17 mouse cellular contexts compared by ENCODE assay signal in genomic region chr3:100890406-100890805, GRCm38 (mm10).
"Had no signal": no experiment of that assay in that cellular context is flagged by ENCODE, and none has a peak within 500 bp of the region (broad histone marks: within the 10 kb centered on the region; RNA-seq: fewer than 3 reads in every experiment).

No protein-coding gene starts in this region.

- H3K27ac ChIP-seq: liver, embryonic 15.5 days; lung, embryonic 15.5 days; midbrain, embryonic 10.5 days; midbrain, embryonic 12.5 days; neural tube, embryonic 12.5 days; stomach, embryonic 15.5 days; stomach, postnatal 0 days had no signal

- H3K4me3 ChIP-seq: liver, embryonic 15.5 days; lung, embryonic 15.5 days; midbrain, embryonic 10.5 days; midbrain, embryonic 12.5 days; neural tube, embryonic 12.5 days; stomach, embryonic 15.5 days had no signal

- DNase-seq: liver, postnatal 0 days; lung, adult 2 months; lung, postnatal 14 days; lung, postnatal 36 days; midbrain, embryonic 14.5 days; thymus, adult 2 months; thymus, postnatal 25 days; thymus, postnatal 4 days had no signal

- H3K36me3 ChIP-seq: liver, embryonic 15.5 days; lung, embryonic 15.5 days; midbrain, embryonic 10.5 days; midbrain, embryonic 12.5 days; neural tube, embryonic 12.5 days; stomach, embryonic 15.5 days had no signal

- ATAC-seq: liver, postnatal 0 days; lung, postnatal 0 days; midbrain, embryonic 16.5 days had no signal
